Mouse (Mus musculus) small intestine, adult 2 months (tissue): ENCODE data around the gene Dpp6. TPM values are rescaled to one million over a fixed set of nuclear protein-coding genes. Genes with fewer than 3 reads are reported as not detected.

ENCODE experiments used
- H3K27ac ChIP-seq: fragments of 200-500 bp; 2 replicates; pipeline ENCODE4 v1.5.1; 2012; ENCODE audit warnings: low read depth, low read length, control low read depth, inconsistent platforms; ENCODE audit not compliant: insufficient read depth
- H3K27me3 ChIP-seq: fragments of 200-500 bp; 2 replicates; pipeline ENCODE4 v1.6.1; 2012; ENCODE audit warnings: mild to moderate bottlenecking, moderate library complexity, low read length, inconsistent platforms; ENCODE audit not compliant: control insufficient read depth, insufficient read depth
- H3K36me3 ChIP-seq: fragments of 200-500 bp; 2 replicates; pipeline ENCODE4 v1.6.1; 2012; ENCODE audit warnings: mild to moderate bottlenecking, low read length, control low read depth, inconsistent platforms; ENCODE audit not compliant: control insufficient read depth, insufficient read depth
- H3K4me1 ChIP-seq: fragments of 200-500 bp; 2 replicates; pipeline ENCODE4 v1.6.1; 2012; ENCODE audit warnings: low read length, inconsistent platforms, mixed read lengths; ENCODE audit not compliant: control insufficient read depth, insufficient read depth, insufficient read length
- H3K4me3 ChIP-seq: fragments of 200-500 bp; 2 replicates; pipeline ENCODE4 v1.5.1; 2012; ENCODE audit warnings: low read depth, mild to moderate bottlenecking, control low read depth, inconsistent platforms, low read length, moderate library complexity
- CTCF ChIP-seq: fragments of 200-500 bp; IDR thresholded peaks from 2 replicates; pipeline ENCODE4 v1.5.1; 2012; ENCODE audit warnings: low read depth, mild to moderate bottlenecking, control low read depth, inconsistent platforms, low read length, moderate library complexity, mixed read lengths; ENCODE audit not compliant: insufficient replicate concordance, insufficient read length; ENCODE audit errors: extremely low read depth
- POLR2A ChIP-seq: fragments of 200-500 bp; IDR thresholded peaks from 2 replicates; pipeline ENCODE4 v1.6.1; 2012; ENCODE audit warnings: low read depth, mild to moderate bottlenecking, control low read depth, inconsistent platforms, low read length, moderate library complexity
- WGBS: fragments of 180-500 bp; shearing (Covaris S2); methylation state at CpG from one replicate; pipeline ENCODE4 v1.1.7; 2018; 5-methylcytosine and 5-hydroxymethylcytosine counted together
- polyA plus RNA-seq: library from polyadenylated mRNA; depleted of rRNA; stranded (reverse); fragments of >200 nt; gene quantifications from 2 replicates; pipeline ENCODE4 v1.2.3, GENCODE M21; 2012

Dpp6 gene
- polyA plus RNA-seq, 1 experiment: 0.41 TPM

GRCm38 (mm10) chr5:26969941-26970590, 153.1 kb downstream of the Dpp6 start:
- Histone ChIP-seq H3K4me1 (no peaks in the 10 kb centered on the region), H3K36me3 (no peaks in the 10 kb centered on the region), H3K27ac (no peak overlapping the region), H3K27me3 (no peaks in the 10 kb centered on the region), H3K4me3 (no peak overlapping the region)
- TF ChIP-seq POLR2A (no peak), CTCF (no peak)
- 64% methylated on average over 6 of the region's 6 CpGs for WGBS

GRCm38 (mm10) chr5:26973166-26973565, 156.2 kb downstream of the Dpp6 start:
- WGBS: 52% methylated on average over 4 of the region's 4 CpGs
- TF ChIP-seq POLR2A (no peak), CTCF (no peak)
- Histone ChIP-seq H3K27ac (no peak overlapping the region), H3K4me1 (no peaks in the 10 kb centered on the region), H3K27me3 (no peaks in the 10 kb centered on the region), H3K4me3 (no peak overlapping the region), H3K36me3 (no peaks in the 10 kb centered on the region)

- H3K4me3 ChIP-seq: no peak overlapping the region
- H3K4me1 ChIP-seq: no peaks in the 10 kb centered on the region
- WGBS: 74% methylated on average over 1 of the region's 1 CpGs
- H3K27me3 ChIP-seq: no peaks in the 10 kb centered on the region
- TF ChIP-seq POLR2A: no peak
- TF ChIP-seq CTCF: no peak
- H3K27ac ChIP-seq: no peak overlapping the region
- no peaks in the 10 kb centered on the region for H3K36me3 ChIP-seq
Measured at GRCm38 (mm10) chr5:26979348-26979747, 162.3 kb downstream of the Dpp6 start.

GRCm38 (mm10) chr5:26979755-26980154, 162.8 kb downstream of the Dpp6 start:
- H3K4me1 ChIP-seq: no peaks in the 10 kb centered on the region
- H3K4me3 ChIP-seq: no peak overlapping the region
- 45% methylated on average over 3 of the region's 3 CpGs for whole genome bisulfite sequencing
- no peak for TF ChIP-seq CTCF
- H3K36me3 ChIP-seq: no peaks in the 10 kb centered on the region
- H3K27me3 ChIP-seq: no peaks in the 10 kb centered on the region
- no peak overlapping the region for H3K27ac ChIP-seq

- Histone ChIP-seq H3K4me1 (no peaks in the 10 kb centered on the region), H3K4me3 (no peak overlapping the region), H3K27me3 (no peaks in the 10 kb centered on the region), H3K36me3 (no peaks in the 10 kb centered on the region), H3K27ac (no peak overlapping the region)
- WGBS: 27% methylated on average over 1 of the region's 1 CpGs
- TF ChIP-seq CTCF (no peak), POLR2A (no peak)
Measured at GRCm38 (mm10) chr5:26985114-26985513, 168.1 kb downstream of the Dpp6 start.

GRCm38 (mm10) chr5:26991587-26991986, 174.6 kb downstream of the Dpp6 start:
- H3K36me3 ChIP-seq: no peaks in the 10 kb centered on the region
- 18% methylated on average over 2 of the region's 2 CpGs for WGBS
- no peaks in the 10 kb centered on the region for H3K4me1 ChIP-seq
- no peak overlapping the region for H3K4me3 ChIP-seq
- TF ChIP-seq POLR2A: no peak
- no peak for TF ChIP-seq CTCF
- H3K27ac ChIP-seq: no peak overlapping the region
- no peaks in the 10 kb centered on the region for H3K27me3 ChIP-seq

GRCm38 (mm10) chr5:27003537-27003936, 186.5 kb downstream of the Dpp6 start:
- Histone ChIP-seq H3K4me3 (no peak overlapping the region), H3K27ac (no peak overlapping the region), H3K27me3 (no peaks in the 10 kb centered on the region), H3K4me1 (no peaks in the 10 kb centered on the region), H3K36me3 (no peaks in the 10 kb centered on the region)
- TF ChIP-seq CTCF (no peak), POLR2A (no peak)
- 89% methylated on average over 7 of the region's 7 CpGs for WGBS

GRCm38 (mm10) chr5:27009157-27009556, 192.2 kb downstream of the Dpp6 start:
- TF ChIP-seq CTCF (no peak), POLR2A (no peak)
- Histone ChIP-seq H3K27ac (no peak overlapping the region), H3K27me3 (no peaks in the 10 kb centered on the region), H3K4me1 (no peaks in the 10 kb centered on the region), H3K4me3 (no peak overlapping the region), H3K36me3 (no peaks in the 10 kb centered on the region)
